Mouse (Mus musculus): ENCODE data around the gene Cox14. TPM values are rescaled to one million over a fixed set of nuclear protein-coding genes. Genes with fewer than 3 reads are reported as not detected.

The Cox14 gene
- polyA plus RNA-seq, 1 experiment from 2014 or later, result 182 TPM

DNA sequence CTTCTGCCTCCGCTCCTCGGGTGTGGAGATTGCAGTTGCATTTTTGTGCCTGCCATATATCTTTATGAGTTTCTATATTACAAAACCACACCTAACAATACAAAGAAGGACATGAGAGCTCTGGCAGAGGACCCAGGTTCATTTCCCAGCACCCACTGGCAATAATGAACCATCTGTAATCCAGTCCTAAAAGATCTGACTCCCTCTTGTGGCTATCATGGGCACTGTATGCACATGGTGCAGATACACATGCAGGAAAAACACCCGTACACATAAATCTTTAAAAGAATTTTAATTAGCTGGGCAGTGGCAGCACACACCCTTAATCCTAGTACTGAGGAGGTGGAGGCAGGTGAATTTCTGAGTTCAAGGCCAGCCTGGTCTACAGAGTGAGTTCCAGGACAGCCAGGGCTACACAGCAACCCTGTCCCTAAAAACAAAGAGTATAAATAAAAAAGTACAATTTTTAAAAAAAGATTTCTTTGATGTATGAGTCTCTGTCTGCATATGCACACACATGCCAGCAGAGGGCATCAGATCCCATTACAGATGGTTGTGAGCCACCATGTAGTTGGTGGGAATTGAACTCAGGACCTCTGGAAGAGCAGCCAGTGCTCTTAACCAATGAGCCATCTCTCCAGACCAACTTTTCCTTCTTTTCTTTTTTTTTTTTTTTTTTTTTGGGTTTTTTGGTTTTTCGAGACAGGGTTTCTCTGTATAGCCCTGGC, 3.8 kb downstream of the Cox14 start:
- peaks cover 32% of the 10 kb centered on the region for H3K36me3 ChIP-seq
- 100% methylated on average over 4 of the region's 4 CpGs for WGBS

DNA sequence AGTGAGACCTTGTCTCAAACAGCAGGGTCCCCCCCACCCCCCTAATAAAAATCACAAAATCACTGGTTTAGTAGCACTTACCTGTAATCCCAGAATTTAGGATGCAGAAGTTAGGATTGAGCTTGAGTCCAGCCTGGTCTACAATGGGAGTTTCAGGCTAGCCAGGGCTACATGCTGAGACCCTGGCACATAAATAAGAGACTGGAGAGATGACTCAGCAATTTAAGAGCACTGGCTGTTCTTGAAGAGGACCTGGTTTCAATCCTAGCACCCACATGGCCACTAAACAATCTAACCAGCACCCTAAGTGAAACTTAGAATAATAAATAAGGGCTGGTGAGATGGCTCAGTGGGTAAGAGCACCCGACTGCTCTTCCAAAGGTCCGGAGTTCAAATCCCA, 5.7 kb downstream of the Cox14 start:
- Histone ChIP-seq H3K9ac (replicated peaks) (no peak overlapping the region), H3K36me3 (peaks cover 44% of the 10 kb centered on the region), H3K4me2 (no peak overlapping the region), H3K9me3 (replicated peaks) (no peaks in the 10 kb centered on the region), H3K4me1 (peaks cover 12% of the 10 kb centered on the region), H3K27ac (replicated peaks) (no peak overlapping the region), H3K27me3 (replicated peaks) (no peaks in the 10 kb centered on the region), H3K4me3 (replicated peaks) (no peak overlapping the region)
- 100% methylated on average over 2 of the region's 2 CpGs for WGBS
- no peak for ATAC-seq (ENCODE audit: low FRiP score)

More for the DNA sequence above, 3.8 kb downstream of the Cox14 start:
- H3K4me1 ChIP-seq, result peaks cover 24% of the 10 kb centered on the region
- no peak for ATAC-seq (ENCODE audit: low FRiP score)
- H3K9me3 ChIP-seq (replicated peaks), result no peaks in the 10 kb centered on the region
- no peak overlapping the region for H3K9ac ChIP-seq (replicated peaks)
- H3K27ac ChIP-seq (replicated peaks), result no peak overlapping the region
- H3K4me3 ChIP-seq (replicated peaks), result no peak overlapping the region
- H3K4me2 ChIP-seq, result no peak overlapping the region
- no peaks in the 10 kb centered on the region for H3K27me3 ChIP-seq (replicated peaks)

DNA sequence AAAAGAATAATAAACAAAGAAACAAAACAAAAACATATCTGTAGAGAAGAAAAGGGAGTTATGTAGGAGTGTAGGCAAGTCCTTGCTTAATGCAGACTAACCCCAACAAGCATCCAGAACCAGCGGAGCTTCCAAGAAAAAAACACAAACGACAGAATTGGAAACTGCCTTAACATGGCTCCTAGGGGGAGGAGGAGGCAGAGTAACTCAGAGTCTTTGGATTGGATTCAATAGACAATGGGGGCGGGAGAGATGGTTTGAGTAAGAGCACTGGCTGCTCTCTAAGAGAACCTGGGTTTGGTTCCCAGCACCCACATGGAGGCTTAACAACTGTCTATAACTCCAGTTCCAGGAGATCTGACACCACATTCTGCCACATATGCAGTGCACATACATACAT, 6.3 kb downstream of the Cox14 start:
- Histone ChIP-seq H3K4me2 (no peak overlapping the region), H3K4me1 (peaks cover 7% of the 10 kb centered on the region), H3K36me3 (peaks cover 46% of the 10 kb centered on the region), H3K9ac (replicated peaks) (no peak overlapping the region), H3K4me3 (replicated peaks) (no peak overlapping the region), H3K27ac (replicated peaks) (no peak overlapping the region), H3K9me3 (replicated peaks) (no peaks in the 10 kb centered on the region), H3K27me3 (replicated peaks) (no peaks in the 10 kb centered on the region)
- no peak for ATAC-seq (ENCODE audit: low FRiP score)
- 93% methylated on average over 3 of the region's 3 CpGs for WGBS

DNA sequence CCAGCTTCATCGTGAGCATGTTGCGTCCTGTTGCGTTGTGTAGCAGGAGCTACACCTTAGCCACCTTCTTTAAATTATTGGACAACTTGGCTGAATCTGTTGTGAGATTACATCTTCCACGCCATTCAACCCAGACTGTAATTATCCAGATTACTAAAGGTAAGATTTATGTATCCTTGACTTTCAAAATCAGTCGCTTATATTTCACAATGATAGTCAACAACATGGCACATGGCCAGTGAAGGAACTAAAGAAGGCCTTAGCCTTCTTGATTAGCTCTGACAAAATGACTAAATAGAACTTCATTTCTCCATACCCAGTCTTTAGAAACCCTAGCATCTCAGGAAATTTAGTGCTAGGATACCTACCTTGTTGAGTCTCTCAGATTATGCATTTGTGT, 7.8 kb downstream of the Cox14 start:
- 95% methylated on average over 5 of the region's 5 CpGs for WGBS
- no peaks in the 10 kb centered on the region for H3K27me3 ChIP-seq (replicated peaks)
- no peak for ATAC-seq (ENCODE audit: low FRiP score)
- H3K27ac ChIP-seq (replicated peaks), result no peak overlapping the region
- H3K36me3 ChIP-seq, result peaks cover 52% of the 10 kb centered on the region
- no peaks in the 10 kb centered on the region for H3K4me1 ChIP-seq
- H3K9me3 ChIP-seq (replicated peaks), result no peaks in the 10 kb centered on the region
- no peak overlapping the region for H3K9ac ChIP-seq (replicated peaks)
- H3K4me2 ChIP-seq, result no peak overlapping the region
- no peak overlapping the region for H3K4me3 ChIP-seq (replicated peaks)

DNA sequence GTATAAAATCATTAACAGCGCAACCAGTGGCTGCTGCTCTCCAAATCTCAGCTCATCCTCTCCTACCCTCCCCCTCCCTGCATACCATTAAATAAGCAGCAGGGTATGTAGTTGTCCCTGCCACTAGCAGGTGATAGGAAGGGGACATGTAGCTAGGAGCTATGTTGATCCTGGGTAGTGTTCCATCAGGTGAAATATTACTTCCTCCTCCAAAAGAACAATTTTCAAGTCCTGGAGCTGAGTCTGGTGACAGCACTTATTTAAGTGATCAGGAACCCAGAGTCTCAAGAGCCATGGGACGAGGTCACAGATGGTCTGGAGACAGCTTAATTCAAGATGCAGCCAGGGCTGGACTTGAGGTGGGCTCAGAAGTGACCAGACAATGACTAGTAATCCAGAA, 10.2 kb downstream of the Cox14 start:
- Histone ChIP-seq H3K9me3 (replicated peaks) (no peaks in the 10 kb centered on the region), H3K4me3 (replicated peaks) (no peak overlapping the region), H3K36me3 (peaks cover 63% of the 10 kb centered on the region), H3K27me3 (replicated peaks) (no peaks in the 10 kb centered on the region), H3K27ac (replicated peaks) (no peak overlapping the region), H3K4me2 (no peak overlapping the region), H3K4me1 (no peaks in the 10 kb centered on the region), H3K9ac (replicated peaks) (no peak overlapping the region)
- WGBS, result 97% methylated on average over 2 of the region's 2 CpGs
- ATAC-seq (ENCODE audit: low FRiP score), result no peak

DNA sequence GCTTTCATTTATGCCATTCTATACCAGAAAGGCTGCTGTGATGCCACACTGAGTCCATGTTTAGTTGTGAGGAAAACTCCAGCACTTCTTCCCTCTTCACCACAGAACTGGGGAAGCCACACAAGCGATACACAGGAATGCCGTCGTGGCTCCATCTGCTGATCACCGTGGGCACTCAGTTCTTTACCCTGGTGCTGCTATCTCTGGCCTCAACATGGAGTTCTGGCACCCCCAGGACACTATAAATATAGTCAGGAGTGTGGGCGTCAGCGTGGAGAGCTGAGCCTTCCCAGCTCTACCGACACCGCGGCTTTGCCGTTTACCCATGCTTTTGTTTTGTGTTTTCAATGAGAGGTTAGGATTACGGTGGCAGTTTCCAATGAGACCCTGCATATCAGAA, 11.3 kb downstream of the Cox14 start:
- 90% methylated on average over 11 of the region's 11 CpGs for WGBS
- H3K27ac ChIP-seq (replicated peaks), result no peak overlapping the region
- no peak for ATAC-seq (ENCODE audit: low FRiP score)

DNA sequence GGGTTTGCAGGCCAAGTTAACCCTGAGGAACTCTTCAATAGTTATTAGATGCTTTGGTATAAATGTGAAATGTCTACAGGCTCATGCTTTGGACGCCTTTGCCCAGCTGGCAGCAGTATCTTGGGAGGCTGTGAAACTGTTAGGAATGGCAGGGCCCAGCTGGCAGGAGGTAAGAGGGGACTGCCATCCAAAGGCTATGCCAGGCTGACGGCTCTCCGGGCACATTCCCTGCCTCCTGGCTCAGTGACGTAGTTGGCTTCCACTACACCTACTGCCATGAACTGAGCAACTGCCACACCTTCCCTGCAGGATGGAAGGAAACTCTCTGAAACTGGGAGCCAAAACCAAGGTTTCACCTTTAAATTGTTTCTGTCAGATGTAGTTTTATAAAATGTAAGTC, 14.8 kb downstream of the Cox14 start:
- Histone ChIP-seq H3K36me3 (peaks cover 81% of the 10 kb centered on the region), H3K4me2 (no peak overlapping the region), H3K4me3 (replicated peaks) (no peak overlapping the region), H3K9me3 (replicated peaks) (no peaks in the 10 kb centered on the region), H3K27ac (replicated peaks) (no peak overlapping the region), H3K27me3 (replicated peaks) (no peaks in the 10 kb centered on the region), H3K9ac (replicated peaks) (no peak overlapping the region), H3K4me1 (no peaks in the 10 kb centered on the region)
- WGBS, result 85% methylated on average over 4 of the region's 4 CpGs
- no peak for ATAC-seq (ENCODE audit: low FRiP score)

More for the DNA sequence above, 11.3 kb downstream of the Cox14 start:
- Histone ChIP-seq H3K27me3 (replicated peaks) (no peaks in the 10 kb centered on the region), H3K4me3 (replicated peaks) (no peak overlapping the region), H3K9ac (replicated peaks) (no peak overlapping the region), H3K9me3 (replicated peaks) (no peaks in the 10 kb centered on the region), H3K4me2 (no peak overlapping the region), H3K4me1 (no peaks in the 10 kb centered on the region), H3K36me3 (peaks cover 72% of the 10 kb centered on the region)

DNA sequence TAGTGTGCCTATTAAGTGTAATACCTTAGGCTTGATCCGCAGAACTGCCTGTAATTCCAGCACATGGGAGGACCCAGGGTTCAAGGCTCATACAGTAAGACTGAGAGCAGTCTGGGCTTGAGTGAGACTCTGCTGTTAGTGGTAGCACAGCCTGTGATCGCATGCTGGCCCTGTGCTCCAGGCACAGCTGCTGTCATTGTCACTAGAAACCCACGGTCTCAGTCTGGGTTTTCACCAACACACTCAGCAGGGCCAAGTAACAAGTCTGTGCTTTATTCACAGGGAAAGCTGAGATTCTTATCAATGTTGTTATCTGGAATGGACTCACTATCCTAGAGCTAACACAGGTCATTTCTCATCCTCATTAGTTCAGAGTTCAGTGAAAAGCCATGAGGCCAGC, 28.8 kb downstream of the Cox14 start:
- 0 out of 2 replicates have a peak, but pooled peaks cover 8% of the 10 kb centered on the region for H3K4me1 ChIP-seq
- H3K4me3 ChIP-seq (replicated peaks), result no peak overlapping the region
- 68% methylated on average over 3 of the region's 3 CpGs for WGBS
- no peak overlapping the region for H3K9ac ChIP-seq (replicated peaks)
- no peaks in the 10 kb centered on the region for H3K27me3 ChIP-seq (replicated peaks)
- no peaks in the 10 kb centered on the region for H3K9me3 ChIP-seq (replicated peaks)
- no peak overlapping the region for H3K27ac ChIP-seq (replicated peaks)
- H3K36me3 ChIP-seq, result peaks cover 5% of the 10 kb centered on the region; the same call in 1 of the 2 replicates
- H3K4me2 ChIP-seq, result no peak overlapping the region
- ATAC-seq (ENCODE audit: low FRiP score), result no peak

DNA sequence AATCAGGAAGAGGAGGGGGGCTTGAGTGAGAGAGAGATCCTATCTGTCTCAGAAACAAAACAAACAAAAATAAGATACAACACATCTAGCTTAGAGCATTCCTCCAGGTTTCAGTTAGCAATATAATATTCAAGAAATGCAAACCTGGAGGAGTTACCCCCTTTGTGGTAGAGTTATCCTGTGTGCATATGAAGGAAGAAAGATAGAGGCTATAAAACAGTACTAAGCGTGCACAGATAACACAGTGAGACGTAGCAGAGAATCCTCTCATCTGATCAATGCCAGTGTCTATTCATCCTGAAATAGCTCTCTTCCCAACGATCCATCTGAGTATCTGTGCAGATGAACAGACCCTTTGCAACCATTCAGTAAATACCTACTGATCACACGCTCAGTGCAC, 42.0 kb downstream of the Cox14 start:
- Histone ChIP-seq H3K4me3 (replicated peaks) (no peak overlapping the region), H3K4me2 (no peak overlapping the region), H3K27ac (replicated peaks) (no peak overlapping the region), H3K36me3 (no peaks in the 10 kb centered on the region), H3K27me3 (replicated peaks) (no peaks in the 10 kb centered on the region), H3K4me1 (peaks cover 25% of the 10 kb centered on the region), H3K9me3 (replicated peaks) (no peaks in the 10 kb centered on the region), H3K9ac (replicated peaks) (no peak overlapping the region)
- 69% methylated on average over 4 of the region's 4 CpGs for WGBS
- ATAC-seq (ENCODE audit: low FRiP score), result no peak

DNA sequence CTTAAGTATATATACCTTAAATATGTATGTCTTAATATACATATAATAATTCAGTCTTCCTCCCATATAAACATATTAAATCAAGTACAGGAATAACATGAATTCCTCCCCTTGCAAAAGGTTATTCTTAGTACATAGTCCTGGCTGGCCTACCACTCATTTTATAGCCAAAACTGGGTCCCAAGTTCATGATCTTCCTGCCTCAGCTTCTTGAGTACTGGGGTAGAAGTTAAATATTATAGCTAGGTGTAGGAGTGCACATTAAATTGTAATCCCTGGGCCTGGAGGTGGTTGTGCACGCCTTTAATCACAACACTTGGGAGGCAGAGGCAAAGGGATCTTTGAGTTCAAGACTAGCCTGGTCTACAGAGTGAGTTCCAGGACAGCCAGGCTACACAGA, 43.3 kb downstream of the Cox14 start:
- Histone ChIP-seq H3K9me3 (replicated peaks) (no peaks in the 10 kb centered on the region), H3K4me2 (no peak overlapping the region), H3K4me1 (peaks cover 30% of the 10 kb centered on the region), H3K36me3 (no peaks in the 10 kb centered on the region), H3K9ac (replicated peaks) (no peak overlapping the region), H3K4me3 (replicated peaks) (no peak overlapping the region), H3K27ac (replicated peaks) (no peak overlapping the region), H3K27me3 (replicated peaks) (no peaks in the 10 kb centered on the region)
- ATAC-seq (ENCODE audit: low FRiP score), result no peak
- 93% methylated on average over 1 of the region's 1 CpGs for WGBS

DNA sequence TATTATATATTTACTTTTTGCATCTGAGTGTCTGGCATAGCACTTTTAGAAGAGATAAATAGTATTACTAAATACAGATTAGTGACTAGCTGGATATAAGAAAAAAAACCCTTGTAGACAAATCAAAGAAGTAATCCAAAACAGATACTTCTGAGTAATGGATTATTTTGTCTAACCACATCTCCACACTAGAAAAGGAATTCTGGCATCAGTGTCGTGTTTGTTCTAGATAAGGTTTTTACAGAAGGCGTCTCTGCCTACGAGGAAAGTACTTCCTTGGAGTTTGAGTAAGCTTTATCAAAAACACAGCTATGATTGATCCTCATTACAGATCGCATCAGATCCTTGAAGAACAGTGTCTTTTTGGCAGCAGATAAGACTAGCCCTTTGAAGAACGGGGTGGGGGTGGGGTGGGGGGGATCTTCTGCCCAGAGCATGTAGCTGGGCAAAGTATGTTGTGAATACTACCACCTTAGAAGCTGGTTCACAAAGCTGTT, 45.6 kb downstream of the Cox14 start:
- H3K4me1 ChIP-seq, result peaks cover 30% of the 10 kb centered on the region
- peak overlapping the region; percentile 95 for H3K9ac ChIP-seq (replicated peaks)
- peak overlapping the region; percentile 95 for H3K27ac ChIP-seq (replicated peaks)
- peak overlapping the region; percentile 73 for H3K4me2 ChIP-seq
- no peak for ATAC-seq (ENCODE audit: low FRiP score)
- no peaks in the 10 kb centered on the region for H3K36me3 ChIP-seq
- H3K4me3 ChIP-seq (replicated peaks), result peak overlapping the region; percentile 80
- H3K27me3 ChIP-seq (replicated peaks), result no peaks in the 10 kb centered on the region
- H3K9me3 ChIP-seq (replicated peaks), result no peaks in the 10 kb centered on the region
- 32% methylated on average over 5 of the region's 5 CpGs for WGBS

DNA sequence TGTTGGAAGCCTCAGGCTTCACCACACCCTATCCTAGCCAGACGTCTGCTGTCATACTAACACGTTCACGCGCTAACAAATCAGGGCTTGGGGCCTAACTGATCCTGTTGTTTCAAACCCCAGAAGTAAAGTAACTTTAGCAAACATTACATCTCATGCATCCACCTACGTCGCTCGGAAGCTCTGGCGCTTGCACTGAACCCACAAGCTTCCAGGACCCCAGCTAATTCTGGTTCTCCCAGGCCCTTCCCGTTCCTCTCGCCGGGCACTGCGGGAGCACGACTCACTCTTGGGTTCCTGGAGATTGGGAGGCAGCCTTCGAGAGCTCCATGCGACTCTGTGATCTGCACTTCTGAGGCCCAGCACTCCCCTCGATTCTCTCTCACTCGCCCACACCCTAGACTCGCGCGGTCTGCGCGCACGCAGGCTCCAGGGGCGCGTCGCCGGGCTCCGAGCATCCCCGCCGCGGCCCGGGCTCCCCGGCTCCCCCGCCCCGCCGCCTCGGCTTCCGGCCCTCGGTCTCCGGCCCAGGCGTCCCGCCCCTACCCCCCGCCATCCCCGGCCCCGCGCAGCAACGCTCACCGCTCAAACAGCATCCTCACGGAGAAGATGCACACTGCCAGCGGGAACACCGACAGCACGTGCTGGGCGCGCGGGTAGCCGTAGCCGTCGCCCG, 46.3 kb downstream of the Cox14 start:
- Histone ChIP-seq H3K36me3 (no peaks in the 10 kb centered on the region), H3K27ac (replicated peaks) (peak overlapping the region; percentile 95), H3K9ac (replicated peaks) (peak overlapping the region; percentile 95), H3K27me3 (replicated peaks) (no peaks in the 10 kb centered on the region), H3K9me3 (replicated peaks) (no peaks in the 10 kb centered on the region), H3K4me1 (peaks cover 30% of the 10 kb centered on the region), H3K4me3 (replicated peaks) (peak overlapping the region; percentile 80), H3K4me2 (peak overlapping the region; percentile 73)
- under 1% methylated on average over 58 of the region's 59 CpGs for WGBS
- peak; percentile 75 for ATAC-seq (ENCODE audit: low FRiP score)
